Mouse (Mus musculus): ENCODE results near the gene Tuba8. TPM values are rescaled to one million over a fixed set of nuclear protein-coding genes. Genes with fewer than 3 reads are reported as not detected.

The Tuba8 gene
- total and polyA plus RNA-seq, 2 experiments from 2014 or later = 1.8 to 1.9 TPM

- WGBS = 96% methylated on average over 2 of the region's 2 CpGs
- Histone ChIP-seq H3K9ac (replicated peaks; ENCODE audit: low read length, poor library complexity, severe bottlenecking) (no peak overlapping the region), H3K27ac (ENCODE audit: low read depth, low read length) (no peak overlapping the region), H3K4me3 (ENCODE audit: low read depth, low read length) (no peak overlapping the region), H3K4me2 (ENCODE audit: low read depth, low read length, poor library complexity, severe bottlenecking) (no peak overlapping the region), H3K4me1 (ENCODE audit: insufficient read depth, low read length) (no peaks in the 10 kb centered on the region), H3K27me3 (ENCODE audit: insufficient read depth, low read length) (no peaks in the 10 kb centered on the region), H3K9me3 (ENCODE audit: low read length) (no peaks in the 10 kb centered on the region), H3K36me3 (ENCODE audit: insufficient read depth, low read length) (no peaks in the 10 kb centered on the region)
- no peak for TF ChIP-seq CTCF (IDR thresholded peaks at IDR 0.05)
- no peak for DNase-seq (ENCODE audit: low spot score)
- no peak for ATAC-seq (ENCODE audit: low FRiP score)
These were observed 16.2 kb downstream of the Tuba8 start for GRCm38 (mm10) chr6:121226744-121227143.

- no peaks in the 10 kb centered on the region for H3K27me3 ChIP-seq (ENCODE audit: insufficient read depth, low read length)
- no peak for TF ChIP-seq CTCF (IDR thresholded peaks at IDR 0.05)
- WGBS = 72% methylated on average over 8 of the region's 8 CpGs
- no peak overlapping the region for H3K4me2 ChIP-seq (ENCODE audit: low read depth, low read length, poor library complexity, severe bottlenecking)
- H3K36me3 ChIP-seq (ENCODE audit: insufficient read depth, low read length) = no peaks in the 10 kb centered on the region
- DNase-seq (ENCODE audit: low spot score) (no peak), ATAC-seq (ENCODE audit: low FRiP score) (no peak)
- no peak overlapping the region for H3K9ac ChIP-seq (replicated peaks; ENCODE audit: low read length, poor library complexity, severe bottlenecking)
- no peaks in the 10 kb centered on the region for H3K9me3 ChIP-seq (ENCODE audit: low read length)
- no peak overlapping the region for H3K27ac ChIP-seq (ENCODE audit: low read depth, low read length)
- H3K4me3 ChIP-seq (ENCODE audit: low read depth, low read length) = no peak overlapping the region
- no peaks in the 10 kb centered on the region for H3K4me1 ChIP-seq (ENCODE audit: insufficient read depth, low read length)
These were observed 17.9 kb downstream of the Tuba8 start for GRCm38 (mm10) chr6:121228421-121228820.

- H3K27ac ChIP-seq (ENCODE audit: low read depth, low read length) = no peak overlapping the region
- no peaks in the 10 kb centered on the region for H3K27me3 ChIP-seq (ENCODE audit: insufficient read depth, low read length)
- H3K4me2 ChIP-seq (ENCODE audit: low read depth, low read length, poor library complexity, severe bottlenecking) = no peak overlapping the region
- no peak for ATAC-seq (ENCODE audit: low FRiP score)
- no peak overlapping the region for H3K4me3 ChIP-seq (ENCODE audit: low read depth, low read length)
- no peaks in the 10 kb centered on the region for H3K36me3 ChIP-seq (ENCODE audit: insufficient read depth, low read length)
- H3K9me3 ChIP-seq (ENCODE audit: low read length) = no peaks in the 10 kb centered on the region
- TF ChIP-seq CTCF (IDR thresholded peaks at IDR 0.05) = no peak
- DNase-seq (ENCODE audit: low spot score) = no peak
- no peaks in the 10 kb centered on the region for H3K4me1 ChIP-seq (ENCODE audit: insufficient read depth, low read length)
- WGBS = 71% methylated on average over 1 of the region's 1 CpGs
- no peak overlapping the region for H3K9ac ChIP-seq (replicated peaks; ENCODE audit: low read length, poor library complexity, severe bottlenecking)
These were observed 22.2 kb downstream of the Tuba8 start for GRCm38 (mm10) chr6:121232652-121233051.

GRCm38 (mm10) chr6:121236386-121236785 is 25.9 kb downstream of the Tuba8 start:
- Histone ChIP-seq H3K27me3 (ENCODE audit: insufficient read depth, low read length) (no peaks in the 10 kb centered on the region), H3K4me3 (ENCODE audit: low read depth, low read length) (no peak overlapping the region), H3K4me1 (ENCODE audit: insufficient read depth, low read length) (no peaks in the 10 kb centered on the region), H3K27ac (ENCODE audit: low read depth, low read length) (no peak overlapping the region), H3K4me2 (ENCODE audit: low read depth, low read length, poor library complexity, severe bottlenecking) (no peak overlapping the region), H3K9me3 (ENCODE audit: low read length) (no peaks in the 10 kb centered on the region), H3K36me3 (ENCODE audit: insufficient read depth, low read length) (no peaks in the 10 kb centered on the region), H3K9ac (replicated peaks; ENCODE audit: low read length, poor library complexity, severe bottlenecking) (no peak overlapping the region)
- no peak for TF ChIP-seq CTCF (IDR thresholded peaks at IDR 0.05)
- DNase-seq (ENCODE audit: low spot score) (no peak), ATAC-seq (ENCODE audit: low FRiP score) (no peak)
- 95% methylated on average over 2 of the region's 2 CpGs for WGBS

- Histone ChIP-seq H3K27me3 (ENCODE audit: insufficient read depth, low read length) (no peaks in the 10 kb centered on the region), H3K9me3 (ENCODE audit: low read length) (no peaks in the 10 kb centered on the region), H3K27ac (ENCODE audit: low read depth, low read length) (no peak overlapping the region), H3K4me1 (ENCODE audit: insufficient read depth, low read length) (no peaks in the 10 kb centered on the region), H3K36me3 (ENCODE audit: insufficient read depth, low read length) (no peaks in the 10 kb centered on the region), H3K4me2 (ENCODE audit: low read depth, low read length, poor library complexity, severe bottlenecking) (no peak overlapping the region), H3K4me3 (ENCODE audit: low read depth, low read length) (no peak overlapping the region), H3K9ac (replicated peaks; ENCODE audit: low read length, poor library complexity, severe bottlenecking) (no peak overlapping the region)
- ATAC-seq (ENCODE audit: low FRiP score) (no peak), DNase-seq (ENCODE audit: low spot score) (no peak)
- TF ChIP-seq CTCF (IDR thresholded peaks at IDR 0.05) = no peak
- WGBS = 94% methylated on average over 4 of the region's 4 CpGs
These were observed 27.7 kb downstream of the Tuba8 start for GRCm38 (mm10) chr6:121238209-121238608.

- WGBS = 91% methylated on average over 2 of the region's 2 CpGs
These were observed 31.3 kb downstream of the Tuba8 start for GRCm38 (mm10) chr6:121241780-121242179.

More at GRCm38 (mm10) chr6:121241780-121242179, 31.3 kb downstream of the Tuba8 start:
- H3K4me3 ChIP-seq (ENCODE audit: low read depth, low read length) = no peak overlapping the region
- DNase-seq (ENCODE audit: low spot score) (no peak), ATAC-seq (ENCODE audit: low FRiP score) (no peak)
- no peak for TF ChIP-seq CTCF (IDR thresholded peaks at IDR 0.05)
- H3K36me3 ChIP-seq (ENCODE audit: insufficient read depth, low read length) = no peaks in the 10 kb centered on the region
- no peak overlapping the region for H3K27ac ChIP-seq (ENCODE audit: low read depth, low read length)
- no peak overlapping the region for H3K9ac ChIP-seq (replicated peaks; ENCODE audit: low read length, poor library complexity, severe bottlenecking)
- H3K9me3 ChIP-seq (ENCODE audit: low read length) = no peaks in the 10 kb centered on the region
- H3K4me1 ChIP-seq (ENCODE audit: insufficient read depth, low read length) = no peaks in the 10 kb centered on the region; the same call in 1 of the 2 replicates
- H3K27me3 ChIP-seq (ENCODE audit: insufficient read depth, low read length) = no peaks in the 10 kb centered on the region
- H3K4me2 ChIP-seq (ENCODE audit: low read depth, low read length, poor library complexity, severe bottlenecking) = no peak overlapping the region

Measured in midbrain, postnatal 0 days (tissue).